Mouse (Mus musculus): ENCODE data around the gene Olfr1358. TPM values are rescaled to one million over a fixed set of nuclear protein-coding genes. Genes with fewer than 3 reads are reported as not detected.

Olfr1358 gene
- total RNA-seq, 2 experiments from 2014 or later = not detected

GRCm38 (mm10) chr10:78569191-78569590, 52.0 kb downstream of the Olfr1358 start:
- DNase-seq (ENCODE audit: low spot score in 2 of 2) = no peak

DNA sequence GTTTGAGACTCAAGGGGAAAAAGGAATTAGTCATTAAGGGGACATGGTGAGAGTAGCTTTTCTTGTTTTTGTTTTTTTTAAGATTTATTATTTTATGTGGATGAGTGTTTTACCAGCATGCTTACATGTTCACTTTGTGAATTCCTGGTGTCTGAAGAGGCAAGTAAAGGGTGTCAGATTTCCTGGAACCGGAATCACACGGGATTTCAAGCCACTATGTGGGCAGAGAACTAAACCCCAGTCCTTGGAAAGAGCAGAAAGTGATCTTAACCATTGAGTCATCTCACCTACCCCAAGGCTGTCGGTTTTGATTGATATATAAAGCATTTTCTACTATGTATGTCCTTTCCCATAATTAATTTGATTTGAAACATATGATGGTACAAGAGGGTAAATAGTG, 52.5 kb downstream of the Olfr1358 start:
- DNase-seq (ENCODE audit: low spot score in 2 of 2) = no peak

Small RNA genes within 50 kb of the gene (microRNA-seq; reads per million reads assigned to microRNA genes)
- not detected for gene Gm27541

Other genes with a start within 250 kb of the Olfr1358 start
- gene Agpat3, start 164.9 kb upstream of the Olfr1358 start, total RNA-seq (2021) = 100 to 1,000 TPM; 203 to 217 TPM
- 100 to 1,000 TPM; 282 to 296 TPM for gene Rrp1, start 104.4 kb upstream of the Olfr1358 start, total RNA-seq (2021)
- 100 to 1,000 TPM; 171 to 196 TPM for gene Cstb, start 91.8 kb upstream of the Olfr1358 start, total RNA-seq (2021)
- 10 to 100 TPM; 20.4 to 20.8 TPM for gene Pdxk, start 52.5 kb upstream of the Olfr1358 start, total RNA-seq (2021)
- 10 to 100 TPM; 76.5 to 88.8 TPM for gene Ilvbl, start 56.9 kb downstream of the Olfr1358 start, total RNA-seq (2021)
- gene Syde1, start 74.5 kb downstream of the Olfr1358 start, total RNA-seq (2021) = 10 to 100 TPM; 41.2 to 44.2 TPM
- gene Olfr1357, start 100.6 kb downstream of the Olfr1358 start, total RNA-seq (2021) = not detected
- not detected for gene Casp14, start 200.9 kb downstream of the Olfr1358 start, total RNA-seq (2021)
- gene Ccdc105, start 235.6 kb downstream of the Olfr1358 start, total RNA-seq (2021) = not detected